Mouse (Mus musculus) heart, embryonic 13.5 days (tissue): ENCODE measurements around the gene Plin3. TPM values are rescaled to one million over a fixed set of nuclear protein-coding genes. Genes with fewer than 3 reads are reported as not detected.

Experiments used
- ATAC-seq: fragments of 200-750 bp; cut with Nextera tagmentation; 2 replicates; pipeline ENCODE4 v1.8.0; 2017; ENCODE audit warnings: moderate TSS enrichment; ENCODE audit not compliant: insufficient number of reproducible peaks, low FRiP score, low TSS enrichment; ENCODE audit errors: extremely low read depth
- H3K27ac ChIP-seq: fragments of 300-500 bp; sonication (generic); replicated peaks from 2 replicates; pipeline ENCODE4 v1.5.1; 2015; ENCODE audit warnings: moderate library complexity, mild to moderate bottlenecking, inconsistent platforms
- H3K27me3 ChIP-seq: fragments of 300-500 bp; sonication (generic); replicated peaks from 2 replicates; pipeline ENCODE4 v1.6.1; 2015; ENCODE audit warnings: mild to moderate bottlenecking, inconsistent platforms
- H3K36me3 ChIP-seq: fragments of 300-500 bp; sonication (generic); 2 replicates; pipeline ENCODE4 v1.6.1; 2015; ENCODE audit warnings: mild to moderate bottlenecking, inconsistent platforms
- H3K4me1 ChIP-seq: fragments of 300-500 bp; sonication (generic); 2 replicates; pipeline ENCODE4 v1.6.1; 2015; ENCODE audit warnings: inconsistent platforms
- H3K4me2 ChIP-seq: fragments of 300-500 bp; sonication (generic); 2 replicates; pipeline ENCODE4 v1.6.1; 2015; ENCODE audit warnings: inconsistent platforms, mild to moderate bottlenecking, moderate library complexity
- H3K4me3 ChIP-seq: fragments of 300-500 bp; sonication (generic); 2 replicates; pipeline ENCODE4 v1.5.1; 2015; ENCODE audit warnings: moderate library complexity, mild to moderate bottlenecking, inconsistent platforms
- H3K9ac ChIP-seq: fragments of 300-500 bp; sonication (generic); 2 replicates; pipeline ENCODE4 v1.6.1; 2015; ENCODE audit warnings: inconsistent platforms, mild to moderate bottlenecking, moderate library complexity
- H3K9me3 ChIP-seq: fragments of 300-500 bp; sonication (generic); 2 replicates; pipeline ENCODE4 v1.6.1; 2016; ENCODE audit warnings: inconsistent platforms
- WGBS: fragments of 180-500 bp; shearing (Covaris S2); methylation state at CpG from one replicate; pipeline ENCODE4 v1.1.7; 2015; ENCODE audit warnings: mixed read lengths; 5-methylcytosine and 5-hydroxymethylcytosine counted together
- polyA plus RNA-seq: library from polyadenylated mRNA; unstranded; fragments of >200 nt; fragmentation: Nextera tagmentation; extraction: Ambion mirVana; gene quantifications from 2 replicates; pipeline ENCODE4 v1.2.1, GENCODE M21; 2015

Plin3 gene
- polyA plus RNA-seq, 1 experiment from 2014 or later = 67.1 TPM

DNA sequence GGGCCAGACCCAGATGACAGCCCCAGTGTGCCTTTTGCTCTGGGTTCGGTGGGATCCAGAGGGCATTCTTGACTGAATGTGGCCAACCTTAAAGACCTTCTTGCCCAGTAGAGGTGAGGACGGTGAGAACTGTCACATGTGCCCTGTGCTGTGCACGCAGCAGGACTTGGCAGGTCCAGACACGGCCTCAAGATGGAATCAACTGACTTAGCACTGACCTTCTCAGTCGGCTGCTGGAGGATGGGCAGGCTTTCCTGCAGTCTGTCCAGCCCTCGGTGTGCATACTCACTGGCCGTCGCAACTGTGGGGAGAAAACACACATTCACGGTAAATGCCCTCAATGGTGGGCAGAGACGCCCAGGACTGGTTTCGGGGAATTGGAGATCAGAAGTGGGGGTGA, 6.7 kb downstream of the Plin3 start:
- H3K36me3 ChIP-seq = peaks cover 63% of the 10 kb centered on the region
- 89% methylated on average over 11 of the region's 11 CpGs for WGBS

DNA sequence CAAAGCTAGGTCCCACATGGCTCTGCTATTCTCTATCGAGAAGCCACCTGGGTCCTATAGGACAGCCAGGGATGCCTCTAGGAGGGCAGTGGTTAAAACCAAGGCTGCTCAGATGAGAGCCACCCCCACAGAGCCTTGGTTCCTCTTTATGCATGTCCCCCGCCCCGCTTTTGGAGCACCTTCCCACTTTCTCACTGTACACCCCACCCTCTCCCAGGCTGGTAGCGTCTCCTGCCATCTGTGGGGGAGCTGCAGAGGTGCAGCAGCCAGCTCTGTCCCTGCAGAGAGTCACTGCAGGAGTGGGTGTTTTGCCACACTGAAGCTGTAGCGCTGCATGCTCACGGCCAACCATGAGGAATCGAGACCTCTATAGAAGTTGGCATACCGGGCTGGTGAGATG, 9.4 kb downstream of the Plin3 start:
- 93% methylated on average over 8 of the region's 8 CpGs for WGBS
- peaks cover 85% of the 10 kb centered on the region for H3K36me3 ChIP-seq

More for the DNA sequence above, 6.7 kb downstream of the Plin3 start:
- ATAC-seq = no peak
- peaks cover 38% of the 10 kb centered on the region for H3K4me1 ChIP-seq
- H3K27me3 ChIP-seq = no peaks in the 10 kb centered on the region
- H3K27ac ChIP-seq = no peak overlapping the region
- no peak overlapping the region for H3K9ac ChIP-seq
- no peaks in the 10 kb centered on the region for H3K9me3 ChIP-seq
- no peak overlapping the region for H3K4me3 ChIP-seq
- H3K4me2 ChIP-seq = no peak overlapping the region

DNA sequence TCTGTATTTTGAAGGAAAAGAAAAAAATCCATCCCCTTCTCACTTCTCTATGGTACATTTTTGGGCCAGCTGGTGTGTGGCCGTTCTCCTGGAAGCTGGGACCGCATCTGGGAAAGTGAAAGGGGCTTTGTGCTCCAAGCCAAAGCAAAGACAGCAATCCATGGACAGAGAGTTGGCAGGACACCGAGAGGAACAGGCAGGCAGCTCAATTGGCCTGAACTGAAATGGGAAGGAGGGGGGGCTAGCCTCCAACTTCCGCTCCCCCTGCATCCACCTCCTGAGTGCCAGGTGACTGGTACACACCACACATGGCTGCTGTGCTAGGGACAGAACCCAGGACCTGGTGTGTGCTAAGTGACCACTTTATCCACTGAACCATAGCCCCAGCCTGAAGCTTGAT, 9.9 kb downstream of the Plin3 start:
- Histone ChIP-seq H3K9me3 (no peaks in the 10 kb centered on the region), H3K4me3 (no peak overlapping the region), H3K4me1 (peaks cover 28% of the 10 kb centered on the region), H3K27ac (no peak overlapping the region), H3K36me3 (peaks cover 90% of the 10 kb centered on the region), H3K4me2 (no peak overlapping the region), H3K9ac (no peak overlapping the region), H3K27me3 (no peaks in the 10 kb centered on the region)
- no peak for ATAC-seq
- WGBS = 86% methylated on average over 4 of the region's 4 CpGs

More for the DNA sequence above, 9.4 kb downstream of the Plin3 start:
- Histone ChIP-seq H3K4me1 (peaks cover 28% of the 10 kb centered on the region), H3K4me3 (no peak overlapping the region), H3K9me3 (no peaks in the 10 kb centered on the region), H3K27ac (no peak overlapping the region), H3K9ac (no peak overlapping the region), H3K27me3 (no peaks in the 10 kb centered on the region), H3K4me2 (no peak overlapping the region)
- ATAC-seq = no peak

DNA sequence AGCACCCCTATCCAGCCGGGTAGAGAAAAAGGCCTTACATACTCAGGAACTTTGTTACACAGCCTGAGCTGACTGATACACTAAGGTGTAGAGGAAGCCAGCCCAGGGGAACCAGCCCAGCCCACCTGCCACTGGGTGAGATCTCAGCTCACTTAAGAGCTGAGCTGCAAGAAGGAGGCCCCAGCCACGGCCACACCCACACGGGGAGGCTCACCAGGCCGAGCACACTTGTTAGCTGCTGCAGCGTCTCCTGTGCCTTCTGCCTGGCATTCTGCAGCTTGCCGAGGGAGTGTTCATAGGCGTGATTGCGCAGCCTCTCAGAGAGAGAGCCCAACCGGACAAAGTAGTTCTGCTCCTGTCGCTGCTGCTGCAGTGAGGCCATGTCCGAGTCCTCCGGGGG, 11.5 kb downstream of the Plin3 start:
- ATAC-seq = no peak
- Histone ChIP-seq H3K4me1 (peaks cover 26% of the 10 kb centered on the region), H3K27me3 (no peaks in the 10 kb centered on the region), H3K9ac (no peak overlapping the region), H3K9me3 (no peaks in the 10 kb centered on the region), H3K4me2 (no peak overlapping the region), H3K27ac (no peak overlapping the region), H3K4me3 (no peak overlapping the region), H3K36me3 (peaks cover 84% of the 10 kb centered on the region)
- 82% methylated on average over 12 of the region's 12 CpGs for WGBS

DNA sequence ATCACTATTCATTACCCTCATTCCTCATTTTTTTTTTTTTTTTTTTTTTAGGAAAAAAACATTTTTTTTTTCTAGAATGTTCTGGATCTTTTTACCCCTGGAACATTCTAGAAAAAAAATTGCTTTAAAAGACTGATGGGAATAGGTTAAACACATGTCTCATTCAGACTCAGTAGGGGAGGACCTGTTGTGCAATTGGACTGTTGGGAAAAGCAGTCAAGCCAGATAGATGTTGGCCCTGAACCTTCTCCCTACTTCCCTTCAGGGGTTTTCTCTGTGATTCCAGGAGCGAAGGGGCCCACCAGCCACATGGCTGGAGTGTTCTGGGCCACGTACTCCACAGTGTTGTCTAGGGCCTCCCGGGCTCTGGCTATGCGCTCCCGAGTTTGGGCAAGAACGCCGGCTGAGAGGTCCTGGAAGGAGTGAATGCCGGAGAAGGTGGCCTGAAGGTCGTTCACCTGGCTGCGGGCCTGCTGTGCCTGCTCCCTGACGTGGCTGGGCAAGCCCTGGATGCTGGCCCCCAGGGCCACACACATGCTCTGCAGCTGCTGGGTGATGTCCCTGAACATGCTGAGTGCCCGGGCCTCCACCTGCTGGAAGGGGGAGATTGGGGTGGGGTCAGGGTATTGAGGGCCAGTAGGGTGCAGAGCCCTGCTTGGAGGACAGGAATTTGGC, 13.1 kb downstream of the Plin3 start:
- H3K27me3 ChIP-seq = no peaks in the 10 kb centered on the region
- peaks cover 37% of the 10 kb centered on the region for H3K4me1 ChIP-seq
- H3K4me2 ChIP-seq = no peak overlapping the region
- 76% methylated on average over 12 of the region's 12 CpGs for WGBS
- peak overlapping the region; percentile 58 for H3K9ac ChIP-seq
- peak overlapping the region; percentile 69 for H3K27ac ChIP-seq
- H3K9me3 ChIP-seq = no peaks in the 10 kb centered on the region
- ATAC-seq = no peak
- peaks cover 69% of the 10 kb centered on the region for H3K36me3 ChIP-seq
- H3K4me3 ChIP-seq = no peak overlapping the region

DNA sequence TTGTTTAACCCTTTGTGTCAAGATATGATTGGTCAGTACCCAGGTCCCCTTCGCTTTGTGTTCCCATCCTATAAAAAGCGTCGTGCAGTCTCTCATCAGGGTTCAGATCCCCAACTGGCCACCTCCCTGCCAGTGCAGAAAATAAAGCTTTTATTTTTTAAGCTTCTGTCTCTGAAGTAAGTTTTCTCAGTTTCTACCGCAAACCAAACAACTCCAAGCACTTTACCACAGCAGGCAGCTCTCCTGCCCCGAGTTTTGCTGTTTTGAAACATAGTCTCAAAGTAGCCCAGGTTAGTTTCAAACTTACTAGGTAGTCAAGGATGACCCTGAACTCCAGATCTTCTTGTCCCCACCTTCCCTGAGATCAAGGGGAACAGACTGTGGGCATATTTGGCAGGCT, 14.3 kb downstream of the Plin3 start:
- Histone ChIP-seq H3K27me3 (no peaks in the 10 kb centered on the region), H3K4me2 (peak overlapping the region; percentile 85; the same call in 1 of the 2 replicates), H3K36me3 (peaks cover 68% of the 10 kb centered on the region), H3K9ac (peak overlapping the region; percentile 74; the same call in 1 of the 2 replicates), H3K4me3 (no peak overlapping the region), H3K9me3 (no peaks in the 10 kb centered on the region), H3K27ac (peak overlapping the region; percentile 93), H3K4me1 (peaks cover 50% of the 10 kb centered on the region)
- WGBS = 80% methylated on average over 5 of the region's 5 CpGs
- ATAC-seq = no peak

DNA sequence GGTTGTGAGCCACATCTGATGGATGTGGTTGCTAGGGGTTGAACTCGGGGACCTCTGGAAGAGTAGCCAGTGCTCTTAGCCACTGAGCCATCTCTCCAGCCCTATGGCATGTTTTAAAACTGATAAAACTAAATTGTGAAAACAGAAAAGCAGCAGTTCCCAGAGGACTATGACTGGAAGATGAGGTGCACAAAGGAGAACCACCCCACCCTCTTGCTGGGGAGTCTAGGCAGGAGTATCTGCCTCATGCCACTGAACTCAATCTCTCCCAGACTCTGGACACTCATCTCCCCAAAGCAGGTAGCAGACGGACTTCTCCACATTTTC, 15.1 kb downstream of the Plin3 start:
- Histone ChIP-seq H3K36me3 (peaks cover 66% of the 10 kb centered on the region), H3K9ac (peak overlapping the region; percentile 74), H3K4me2 (peak overlapping the region; percentile 85), H3K4me1 (peaks cover 58% of the 10 kb centered on the region), H3K27me3 (no peaks in the 10 kb centered on the region), H3K9me3 (no peaks in the 10 kb centered on the region), H3K27ac (peak overlapping the region; percentile 93), H3K4me3 (peak overlapping the region; percentile 70)
- 22% methylated on average over 2 of the region's 2 CpGs for WGBS
- no peak for ATAC-seq

DNA sequence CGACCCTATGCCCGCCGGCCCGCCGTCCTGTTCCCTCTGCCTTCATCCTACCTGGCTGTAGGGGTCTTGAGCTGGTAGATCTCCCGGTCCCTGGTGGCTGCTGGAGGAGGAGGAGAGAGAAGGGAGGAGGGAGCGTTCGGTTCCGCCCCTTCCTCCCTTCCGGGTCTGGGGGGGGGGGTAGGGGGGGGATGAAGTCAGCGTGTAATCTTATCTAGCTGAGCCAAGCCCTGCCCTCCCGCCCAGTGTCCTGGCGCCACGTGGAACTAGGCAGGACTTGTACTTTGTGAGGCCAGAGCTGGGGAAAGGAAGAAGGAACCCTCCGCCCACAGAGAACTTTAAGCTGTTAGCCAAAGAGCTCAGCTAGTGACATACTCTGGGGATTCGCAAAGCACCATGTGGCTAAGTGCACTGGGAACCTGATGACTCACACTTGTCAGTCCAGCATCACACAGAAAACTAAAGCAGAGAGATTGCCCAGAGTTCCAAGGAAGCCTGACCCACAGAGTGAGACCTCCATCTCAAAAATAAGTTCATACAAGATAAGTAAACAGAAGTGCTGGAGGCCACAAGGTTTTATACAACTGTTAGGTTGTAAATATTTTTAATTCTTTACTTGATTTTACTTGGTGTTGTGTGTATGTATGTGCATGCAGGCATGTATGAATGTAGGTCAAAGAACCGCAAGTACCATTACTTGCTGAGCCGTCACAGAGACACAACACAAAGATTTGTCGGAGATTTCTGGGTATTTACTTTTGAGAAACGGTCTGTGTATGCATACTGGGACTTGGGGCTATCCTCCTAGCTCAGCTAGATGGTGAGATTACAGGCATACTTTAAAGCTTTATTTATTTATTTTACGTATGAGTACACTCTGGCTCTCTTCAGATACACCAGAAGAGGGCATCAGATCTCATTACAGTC, 15.8 kb downstream of the Plin3 start, which contains the start of gene Ticam1:
Gene Ticam1, minus strand, starts transcription at position 144 of the 924 bp plus-strand sequence.
- peak within 1 kb of the TSS; percentile 85 for H3K4me2 ChIP-seq
- peak within 1 kb of the TSS; percentile 70 for H3K4me3 ChIP-seq
- H3K4me1 ChIP-seq = peaks cover 61% of the 10 kb centered on the region
- ATAC-seq = peak; percentile 91
- peaks cover 67% of the 10 kb centered on the region for H3K36me3 ChIP-seq
- H3K9ac ChIP-seq = peak within 1 kb of the TSS; percentile 94
- no peaks in the 10 kb centered on the region for H3K9me3 ChIP-seq
- WGBS = 4% methylated on average over 21 of the region's 21 CpGs
- no peaks in the 10 kb centered on the region for H3K27me3 ChIP-seq
- peak within 1 kb of the TSS; percentile 93 for H3K27ac ChIP-seq

DNA sequence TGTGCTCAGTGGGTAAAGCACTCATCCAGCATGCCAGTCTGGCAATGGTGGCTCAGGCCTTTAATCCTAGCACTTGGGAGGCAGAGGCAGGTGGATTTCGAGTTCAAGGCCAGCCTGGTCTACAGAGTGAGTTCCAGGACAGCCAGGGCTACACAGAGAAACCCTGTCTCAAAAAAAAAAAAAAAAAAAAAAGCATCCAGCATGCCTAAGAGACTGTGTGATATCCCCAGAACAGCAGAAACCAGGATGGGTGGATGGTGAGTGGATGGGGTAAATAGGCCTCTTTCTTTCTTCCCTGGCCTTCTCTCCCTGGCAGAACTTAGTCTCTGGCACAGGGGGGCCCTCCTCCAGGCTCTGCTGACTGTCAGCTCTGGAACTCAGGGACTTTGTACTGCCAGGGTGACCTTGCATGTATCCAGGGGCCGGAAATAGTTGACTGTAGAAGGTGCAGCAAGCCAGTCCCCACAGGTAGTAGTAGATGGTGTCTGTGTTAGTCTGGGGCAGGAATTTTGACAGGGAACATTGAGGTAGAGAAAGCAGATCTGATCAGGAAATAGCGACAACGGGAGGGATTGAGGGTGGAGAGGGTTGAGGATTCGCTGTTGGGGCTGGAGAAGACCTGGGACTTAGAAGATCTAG, 16.7 kb downstream of the Plin3 start:
- Histone ChIP-seq H3K9me3 (no peaks in the 10 kb centered on the region), H3K4me1 (peaks cover 61% of the 10 kb centered on the region)
- ATAC-seq = no peak

DNA sequence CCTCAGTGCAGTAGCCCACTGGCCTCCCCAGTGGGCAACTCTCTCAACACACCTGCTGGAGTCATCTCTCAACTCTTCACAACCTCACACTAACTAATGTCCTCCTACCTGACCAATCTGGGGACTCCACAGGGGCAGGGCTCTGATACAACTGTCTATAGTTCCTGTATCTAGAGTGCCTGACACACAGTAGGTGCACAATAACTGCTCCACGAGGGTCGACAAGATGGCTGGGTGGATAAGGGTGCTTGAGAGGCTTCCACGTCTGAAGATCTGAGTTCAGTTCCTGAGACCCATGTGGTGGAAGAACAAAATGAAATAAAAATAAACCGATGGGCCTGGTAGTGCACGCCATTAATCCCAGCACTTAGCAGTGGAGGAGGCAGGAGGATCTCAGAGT, 18.7 kb downstream of the Plin3 start:
- Histone ChIP-seq H3K36me3 (peaks cover 63% of the 10 kb centered on the region), H3K27me3 (no peaks in the 10 kb centered on the region), H3K9me3 (no peaks in the 10 kb centered on the region), H3K4me2 (no peak overlapping the region), H3K27ac (no peak overlapping the region), H3K4me1 (peaks cover 61% of the 10 kb centered on the region), H3K9ac (no peak overlapping the region), H3K4me3 (no peak overlapping the region)
- 77% methylated on average over 5 of the region's 5 CpGs for WGBS
- ATAC-seq = no peak

More for the DNA sequence above, 16.7 kb downstream of the Plin3 start:
- Histone ChIP-seq H3K27ac (peak overlapping the region; percentile 93), H3K36me3 (peaks cover 67% of the 10 kb centered on the region), H3K4me2 (peak overlapping the region; percentile 85), H3K27me3 (no peaks in the 10 kb centered on the region), H3K9ac (peak overlapping the region; percentile 94), H3K4me3 (peak overlapping the region; percentile 70)
- 14% methylated on average over 5 of the region's 5 CpGs for WGBS

DNA sequence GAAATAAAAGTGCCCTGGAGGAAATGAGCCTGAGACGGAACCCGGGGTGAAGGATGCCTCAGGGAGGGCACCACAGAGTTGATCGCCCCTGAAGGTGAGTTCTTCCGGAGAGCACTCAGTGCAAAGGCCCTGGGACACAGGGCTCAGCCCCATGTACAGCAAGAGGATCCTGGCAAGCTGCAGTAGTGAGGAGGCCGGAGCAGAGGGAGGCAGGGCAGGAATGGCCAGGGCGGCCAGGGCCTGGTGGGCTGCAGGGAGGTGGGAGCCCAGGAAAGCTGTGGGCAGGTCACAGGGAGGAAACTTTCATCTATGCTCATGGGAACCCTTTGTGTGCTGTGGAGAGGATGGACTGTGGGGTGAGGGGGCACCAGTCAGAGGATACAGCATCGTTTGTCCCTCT, 19.2 kb downstream of the Plin3 start:
- no peaks in the 10 kb centered on the region for H3K9me3 ChIP-seq
- no peak overlapping the region for H3K4me3 ChIP-seq
- peak overlapping the region; percentile 4; the same call in 1 of the 2 replicates for H3K9ac ChIP-seq
- ATAC-seq = no peak
- H3K27me3 ChIP-seq = no peaks in the 10 kb centered on the region
- peaks cover 58% of the 10 kb centered on the region for H3K4me1 ChIP-seq
- H3K36me3 ChIP-seq = peaks cover 58% of the 10 kb centered on the region
- WGBS = 79% methylated on average over 7 of the region's 7 CpGs
- H3K4me2 ChIP-seq = no peak overlapping the region
- H3K27ac ChIP-seq = no peak overlapping the region
